Mouse (Mus musculus) layer of hippocampus, adult 8-10 months (tissue): Measurements from ENCODE around the gene Sox1. TPM values are rescaled to one million over a fixed set of nuclear protein-coding genes. Genes with fewer than 3 reads are reported as not detected.

Experiments used
- microRNA-seq, 2 experiments: library from miRNA; unstranded; fragments of <30 nt; microRNA quantifications; one replicate each; pipeline ENCODE4 v1.2.0; 2022
- total RNA-seq, 4 experiments: library from RNA; stranded (reverse); gene quantifications; 2 replicates each; pipeline ENCODE4 v1.2.4; 2022

Gene Sox1
- total RNA-seq, 4 experiments from 2014 or later = 9.3 to 10.7 (median 10.1) TPM

Small RNA genes within 50 kb of the gene (microRNA-seq; reads per million reads assigned to microRNA genes)
- 0 reads per million in 2 experiments for gene Gm25239

Other genes with a start within 250 kb of the Sox1 start
- not detected for gene A230072I06Rik, start 116.5 kb upstream of the Sox1 start, total RNA-seq
- gene Spaca7, start 177.7 kb downstream of the Sox1 start, total RNA-seq = not detected